Mouse (Mus musculus) olfactory bulb, adult 2 months (tissue): Measurements from ENCODE around the gene 5330417C22Rik.

Experiments
- CTCF ChIP-seq: fragments of 200-500 bp; IDR thresholded peaks from 2 replicates; pipeline ENCODE4 v1.5.1; 2012; ENCODE audit warnings: low read depth, mild to moderate bottlenecking, low read length, moderate library complexity; ENCODE audit not compliant: insufficient read depth
- POLR2A ChIP-seq: fragments of 200-500 bp; IDR thresholded peaks from 2 replicates; pipeline ENCODE4 v1.6.1; 2012; ENCODE audit warnings: mild to moderate bottlenecking, low read depth, low read length, moderate library complexity; ENCODE audit not compliant: insufficient read depth

DNA sequence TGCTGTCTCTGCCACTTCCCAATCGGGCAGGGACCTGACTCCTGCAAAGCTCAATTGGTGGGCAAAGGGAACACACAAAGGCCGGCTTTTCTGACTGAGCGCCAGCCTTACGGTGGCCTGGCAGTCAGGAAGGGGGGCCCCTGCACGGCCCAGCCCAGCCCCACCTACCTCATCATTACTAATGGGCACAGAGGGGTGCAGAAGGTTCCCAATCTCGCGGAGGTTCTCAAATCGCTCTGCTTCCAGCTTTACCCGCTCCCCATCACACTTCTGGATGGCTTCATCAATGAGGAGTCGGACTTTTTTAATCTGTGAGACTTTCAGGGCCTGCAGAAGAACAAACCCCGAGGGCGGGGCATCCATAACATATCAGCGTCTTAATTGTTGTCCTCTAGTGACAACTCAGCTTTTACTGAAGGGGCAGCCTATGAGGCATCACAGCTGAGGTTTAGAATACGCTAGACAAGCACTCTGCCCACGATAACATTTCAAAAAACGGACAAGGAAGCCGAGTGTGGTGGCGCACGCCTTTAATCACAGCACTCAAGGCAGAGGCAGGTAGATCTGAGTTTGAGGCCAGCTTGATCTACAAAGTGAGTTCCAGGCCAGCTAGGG lies 102.3 kb downstream of the 5330417C22Rik start:
- TF ChIP-seq POLR2A (no peak), CTCF (no peak)
